Mouse (Mus musculus): ENCODE results near the gene Tcam1. TPM values are rescaled to one million over a fixed set of nuclear protein-coding genes. Genes with fewer than 3 reads are reported as not detected.

Tcam1 gene
- total RNA-seq, 2 experiments from 2014 or later, result not detected

GRCm38 (mm10) chr11:106313533-106313932, 37.1 kb downstream of the Tcam1 start:
- no peak for DNase-seq
- intact Hi-C loops (cut with DNase I), result no loop called here

GRCm38 (mm10) chr11:106314333-106314812, 37.9 kb downstream of the Tcam1 start, which contains the start of gene Cd79b:
Gene Cd79b, minus strand, starts transcription at chr11:106314762.
- intact Hi-C loops (cut with DNase I), result no loop called here
- no peak for DNase-seq

- no peak for DNase-seq
- intact Hi-C loops (cut with DNase I), result no loop called here
These were observed 39.9 kb downstream of the Tcam1 start for GRCm38 (mm10) chr11:106316416-106316815.

- no peak for DNase-seq
- intact Hi-C loops (cut with DNase I), result no loop called here
These were observed 41.3 kb downstream of the Tcam1 start for GRCm38 (mm10) chr11:106317801-106318200.

- intact Hi-C loops (cut with DNase I), result no loop called here
- no peak for DNase-seq
These were observed 42.2 kb downstream of the Tcam1 start for GRCm38 (mm10) chr11:106318406-106319366.

- no peak for DNase-seq
- intact Hi-C loops (cut with DNase I), result loop anchor here (1.0 kb wide), 1 partner anchor 23 kb away; no protein-coding TSS in a partner anchor
These were observed 48.4 kb downstream of the Tcam1 start for GRCm38 (mm10) chr11:106324858-106325257.

- DNase-seq, result peak; percentile 56 to 61
- intact Hi-C loops (cut with DNase I), result loop anchor here (1.0 to 2.0 kb wide), 2 partner anchors 23 to 41 kb away; no protein-coding TSS in a partner anchor
These were observed 49.2 kb downstream of the Tcam1 start for GRCm38 (mm10) chr11:106325566-106326206.

- intact Hi-C loops (cut with DNase I), result loop anchor here (2.0 kb wide), 1 partner anchor 40 kb away; no protein-coding TSS in a partner anchor
- DNase-seq, result no peak
These were observed 50.0 kb downstream of the Tcam1 start for GRCm38 (mm10) chr11:106326475-106326874.

GRCm38 (mm10) chr11:106328521-106328920, 52.0 kb downstream of the Tcam1 start:
- no peak for DNase-seq
- intact Hi-C loops (cut with DNase I), result loop anchor here (2.0 kb wide), 1 partner anchor 64 kb away; no protein-coding TSS in a partner anchor

GRCm38 (mm10) chr11:106329128-106329527, 52.7 kb downstream of the Tcam1 start:
- DNase-seq, result no peak
- intact Hi-C loops (cut with DNase I), result loop anchor here (2.0 kb wide), 1 partner anchor 64 kb away; no protein-coding TSS in a partner anchor

GRCm38 (mm10) chr11:106329682-106330081, 53.2 kb downstream of the Tcam1 start:
- intact Hi-C loops (cut with DNase I), result loop anchor here (2.0 kb wide), 1 partner anchor 63 kb away; no protein-coding TSS in a partner anchor
- DNase-seq, result peak in 1 of 2 experiments; percentile 27

GRCm38 (mm10) chr11:106332458-106332857, 56.0 kb downstream of the Tcam1 start:
- DNase-seq, result peak in 1 of 2 experiments; percentile 28
- intact Hi-C loops (cut with DNase I), result no loop called here

- intact Hi-C loops (cut with DNase I), result no loop called here
- no peak for DNase-seq
These were observed 57.6 kb downstream of the Tcam1 start for GRCm38 (mm10) chr11:106334066-106334465.

GRCm38 (mm10) chr11:106338029-106338428, 61.6 kb downstream of the Tcam1 start:
- no peak for DNase-seq
- intact Hi-C loops (cut with DNase I), result no loop called here

Other genes with a start within 250 kb of the Tcam1 start
- 10 to 100 TPM; 40.2 to 42.5 TPM for gene Dcaf7, start 239.8 kb upstream of the Tcam1 start, total RNA-seq (2021)
- gene Taco1, start 210.6 kb upstream of the Tcam1 start, total RNA-seq (2021), result 10 to 100 TPM; 63.3 to 67.3 TPM
- 10 to 100 TPM; 38.7 to 44.4 TPM for gene Map3k3, start 192.1 kb upstream of the Tcam1 start, total RNA-seq (2021)
- not detected for gene Gm10840, start 115.8 kb upstream of the Tcam1 start, total RNA-seq (2021)
- 1 to 10 TPM; 4.2 to 4.8 TPM for gene Limd2, start 115.8 kb upstream of the Tcam1 start, total RNA-seq (2021)
- 1 to 10 TPM; 7.2 to 8.2 TPM for gene Strada, start 74.5 kb upstream of the Tcam1 start, total RNA-seq (2021)
- 10 to 100 TPM; 72.5 to 82.4 TPM for gene Ccdc47, start 60.3 kb upstream of the Tcam1 start, total RNA-seq (2021)
- gene Ddx42, start 59.7 kb upstream of the Tcam1 start, total RNA-seq (2021), result 10 to 100 TPM; 26.5 to 28.7 TPM
- gene Ftsj3, start 20.6 kb upstream of the Tcam1 start, total RNA-seq (2021), result 10 to 100 TPM; 21.1 to 23.0 TPM
- 100 to 1,000 TPM; 102 to 105 TPM for gene Psmc5, start 20.5 kb upstream of the Tcam1 start, total RNA-seq (2021)
- 10 to 100 TPM; 19.1 to 19.9 TPM for gene Smarcd2, start 3.7 kb upstream of the Tcam1 start, total RNA-seq (2021)
- gene Gh, start 25.2 kb downstream of the Tcam1 start, total RNA-seq (2021), result not detected
- gene Cd79b, start 38.1 kb downstream of the Tcam1 start, total RNA-seq (2021), result 1 to 10 TPM; 1.9 to 3.0 TPM
- 10 to 100 TPM; 14.7 to 19.0 TPM for gene Scn4a, start 76.6 kb downstream of the Tcam1 start, total RNA-seq (2021)
- gene Prr29, start 88.8 kb downstream of the Tcam1 start, total RNA-seq (2021), result under 1 TPM; 0.81 to 0.92 TPM
- 10 to 100 TPM; 30.3 to 34.9 TPM for gene Icam2, start 111.4 kb downstream of the Tcam1 start, total RNA-seq (2021)
- gene Ern1, start 211.2 kb downstream of the Tcam1 start, total RNA-seq (2021), result 10 to 100 TPM; 10.2 to 12.9 TPM

Measured in heart, postnatal 36 days (tissue).